Mouse (Mus musculus): Measurements from ENCODE around the gene Pomt1.

Gene Pomt1

GRCm38 (mm10) chr2:32220969-32221368 lies 15.4 kb upstream of the Pomt1 start:
- no peak for DNase-seq (ENCODE audit: extremely low read depth, insufficient read length, low spot score)

GRCm38 (mm10) chr2:32221577-32221976 lies 14.8 kb upstream of the Pomt1 start:
- DNase-seq (ENCODE audit: extremely low read depth, insufficient read length, low spot score), result no peak

GRCm38 (mm10) chr2:32222057-32222456 lies 14.3 kb upstream of the Pomt1 start:
- no peak for DNase-seq (ENCODE audit: extremely low read depth, insufficient read length, low spot score)

- DNase-seq (ENCODE audit: extremely low read depth, insufficient read length, low spot score), result no peak
These were observed 957 bp upstream of the Pomt1 start for GRCm38 (mm10) chr2:32235433-32235832.

- peak; percentile 60 for DNase-seq (ENCODE audit: extremely low read depth, insufficient read length, low spot score)
These were observed 534 bp downstream of the Pomt1 start for GRCm38 (mm10) chr2:32236760-32237487.

GRCm38 (mm10) chr2:32237571-32237970 lies 1.2 kb downstream of the Pomt1 start:
- DNase-seq (ENCODE audit: extremely low read depth, insufficient read length, low spot score), result no peak

GRCm38 (mm10) chr2:32238708-32239435 lies 2.5 kb downstream of the Pomt1 start:
- DNase-seq (ENCODE audit: extremely low read depth, insufficient read length, low spot score), result no peak

- DNase-seq (ENCODE audit: extremely low read depth, insufficient read length, low spot score), result no peak
These were observed 4.2 kb downstream of the Pomt1 start for GRCm38 (mm10) chr2:32240591-32240990.

GRCm38 (mm10) chr2:32242986-32243385 lies 6.6 kb downstream of the Pomt1 start:
- DNase-seq (ENCODE audit: extremely low read depth, insufficient read length, low spot score), result no peak

GRCm38 (mm10) chr2:32246741-32247140 lies 10.4 kb downstream of the Pomt1 start:
- no peak for DNase-seq (ENCODE audit: extremely low read depth, insufficient read length, low spot score)

- no peak for DNase-seq (ENCODE audit: extremely low read depth, insufficient read length, low spot score)
These were observed 12.3 kb downstream of the Pomt1 start for GRCm38 (mm10) chr2:32248377-32249361.

- no peak for DNase-seq (ENCODE audit: extremely low read depth, insufficient read length, low spot score)
These were observed 15.6 kb downstream of the Pomt1 start for GRCm38 (mm10) chr2:32251791-32252527.

- no peak for DNase-seq (ENCODE audit: extremely low read depth, insufficient read length, low spot score)
These were observed 16.3 kb downstream of the Pomt1 start for GRCm38 (mm10) chr2:32252658-32253057.

- no peak for DNase-seq (ENCODE audit: extremely low read depth, insufficient read length, low spot score)
These were observed 17.0 kb downstream of the Pomt1 start for GRCm38 (mm10) chr2:32253352-32253751.

- no peak for DNase-seq (ENCODE audit: extremely low read depth, insufficient read length, low spot score)
These were observed 18.2 kb downstream of the Pomt1 start for GRCm38 (mm10) chr2:32254563-32254962.

GRCm38 (mm10) chr2:32256273-32256672 lies 19.9 kb downstream of the Pomt1 start:
- DNase-seq (ENCODE audit: extremely low read depth, insufficient read length, low spot score), result no peak

- DNase-seq (ENCODE audit: extremely low read depth, insufficient read length, low spot score), result no peak
These were observed 22.6 kb downstream of the Pomt1 start for GRCm38 (mm10) chr2:32258887-32259533.

- DNase-seq (ENCODE audit: extremely low read depth, insufficient read length, low spot score), result peak; percentile 94
These were observed 23.4 kb downstream of the Pomt1 start, which contains the start of gene Uck1 for GRCm38 (mm10) chr2:32259657-32260417. Uck1 (minus strand) TSS chr2:32260159.

- no peak for DNase-seq (ENCODE audit: extremely low read depth, insufficient read length, low spot score)
These were observed 24.2 kb downstream of the Pomt1 start for GRCm38 (mm10) chr2:32260635-32261034.

Data from 3134 (cell line).